Mouse (Mus musculus) monocyte, adult 2 months (primary cell): Measurements from ENCODE around the gene Aox2.
A peak's percentile ranks its signal among the peaks of the same experiment; 100 is the strongest.

Source experiments
- DNase-seq, 2 experiments: peaks; one replicate each; pipeline ENCODE4 v3.0.0; 2022; ENCODE audit warnings: low spot score in 2 of 2, low read depth in 1 of 2

Aox2 gene

DNA sequence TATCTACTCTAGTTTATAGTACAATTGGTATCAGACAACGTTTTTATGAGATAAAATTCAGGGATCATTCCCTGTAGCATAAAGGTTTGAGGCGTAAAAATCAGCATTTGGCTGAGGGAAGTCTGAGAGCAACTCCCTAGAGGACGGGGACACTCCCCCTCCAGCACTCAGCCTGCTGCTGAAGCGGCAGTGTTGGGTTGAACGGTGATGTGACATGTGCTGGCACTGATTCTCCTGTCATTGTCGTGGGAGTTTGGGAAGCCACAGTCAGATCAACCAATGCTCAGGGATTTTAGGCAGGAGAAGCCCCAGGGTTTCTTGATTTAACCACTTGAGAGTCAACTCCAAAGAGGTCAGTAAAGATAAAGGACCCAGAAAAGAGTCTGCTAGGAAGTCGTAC is 6.4 kb downstream of the Aox2 start:
- DNase-seq, result no peak

DNA sequence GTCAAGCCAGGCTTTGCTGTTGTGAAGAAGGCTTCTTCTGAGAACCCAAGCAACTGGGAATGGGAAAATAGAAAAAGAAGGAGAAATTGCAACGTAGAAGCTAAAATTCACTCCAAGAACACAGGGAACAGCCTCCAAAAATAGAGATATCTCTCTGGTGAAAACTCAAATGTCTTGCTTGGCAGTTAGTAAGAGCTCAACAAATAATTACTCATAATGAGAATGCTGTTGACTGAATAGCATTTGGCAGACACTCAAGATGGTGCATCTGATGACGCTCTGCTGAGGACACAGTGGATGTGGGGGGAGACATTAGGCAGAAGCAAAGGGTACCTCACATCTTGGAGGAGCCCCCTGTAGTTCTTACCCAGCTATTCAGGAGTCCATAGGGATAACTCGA is 10.0 kb downstream of the Aox2 start:
- DNase-seq, result no peak

DNA sequence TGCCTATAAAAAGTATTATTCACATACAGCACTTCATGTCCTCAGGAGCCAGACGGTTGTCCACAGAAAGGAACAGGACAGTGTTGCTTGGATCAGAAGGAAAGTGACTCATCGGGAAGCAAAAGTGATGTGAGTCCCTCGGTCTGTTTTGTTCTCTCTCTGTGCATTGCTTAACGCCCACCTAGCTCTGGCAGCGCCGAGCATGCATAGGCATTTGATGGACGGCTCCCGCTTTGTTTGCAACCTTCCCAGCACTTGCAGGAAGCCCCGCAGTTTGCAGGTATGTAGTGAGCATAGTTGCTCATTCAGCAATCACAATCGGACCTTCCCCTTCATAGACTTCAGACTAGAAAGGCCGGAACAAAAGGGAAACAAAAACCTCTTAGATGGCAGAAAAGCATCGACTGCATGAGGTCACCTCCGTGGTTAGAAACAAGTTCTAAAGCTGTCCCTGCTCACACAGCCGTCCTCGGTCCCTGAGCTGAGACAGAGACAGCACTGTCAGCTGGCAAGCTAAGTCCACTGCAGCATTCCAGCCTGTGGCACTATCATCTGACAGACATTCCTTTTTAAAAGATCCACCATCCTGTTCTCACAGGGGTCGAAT is 11.8 kb downstream of the Aox2 start:
- no peak for DNase-seq

DNA sequence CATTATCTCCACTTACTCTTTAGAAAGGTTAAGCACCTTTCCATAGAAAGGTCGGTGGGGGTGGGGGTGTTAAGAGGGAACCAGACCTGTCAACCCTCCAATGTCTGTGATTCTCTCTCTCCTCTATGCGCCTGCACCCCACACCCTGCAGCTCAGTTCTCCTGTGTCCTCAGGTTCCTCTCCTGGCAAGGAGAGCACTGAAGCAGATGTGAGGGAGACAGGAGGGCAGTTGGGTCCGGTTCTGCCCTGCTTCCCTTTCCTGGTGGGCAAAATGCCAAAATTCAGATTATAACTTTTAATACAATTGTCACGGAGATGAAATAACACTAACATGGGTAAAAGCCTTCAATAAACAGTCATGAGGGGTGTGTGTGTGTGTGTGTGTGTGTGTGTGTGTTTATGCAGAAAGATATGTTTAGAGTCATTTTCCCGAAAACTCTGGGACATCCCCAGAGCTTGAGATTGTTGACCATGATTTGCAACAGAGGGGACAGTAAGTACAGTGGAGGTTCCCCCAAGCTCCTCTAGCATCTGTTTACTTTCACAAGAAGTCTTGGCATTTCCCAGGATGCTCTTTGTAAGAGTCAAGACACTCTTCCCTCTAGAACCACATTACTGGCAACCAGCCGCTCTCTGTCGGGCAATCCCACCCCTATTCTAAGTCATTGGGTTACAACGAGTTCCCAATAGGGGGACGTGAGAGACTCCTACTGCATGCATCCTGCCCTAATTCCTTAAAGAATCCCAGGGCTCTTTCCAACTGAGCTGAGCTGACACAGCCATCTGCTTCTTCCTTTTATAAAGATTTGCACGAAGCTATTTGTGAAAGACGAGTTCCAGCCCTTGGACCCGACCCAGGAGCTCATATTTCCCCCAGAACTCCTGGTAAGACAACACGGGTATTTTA is 13.5 kb downstream of the Aox2 start:
- no peak for DNase-seq

DNA sequence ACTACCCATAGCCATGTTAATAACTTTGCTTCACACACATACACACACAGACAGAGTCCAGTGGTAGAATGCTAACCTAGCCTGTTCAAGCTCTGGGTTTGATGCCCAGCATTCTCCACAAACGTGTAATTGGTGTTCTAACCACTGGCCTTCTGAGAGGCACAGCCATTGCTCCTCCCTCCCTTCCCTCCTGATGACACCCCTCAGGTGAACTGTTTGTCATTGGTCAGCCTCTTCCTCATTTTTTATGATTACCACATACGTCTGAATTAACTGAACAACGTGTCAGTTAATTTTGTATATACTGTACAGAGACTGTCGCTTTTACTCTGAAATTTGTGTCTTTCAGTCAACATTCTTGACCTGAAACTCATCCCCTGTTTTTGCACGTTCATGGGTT is 16.6 kb downstream of the Aox2 start:
- no peak for DNase-seq

DNA sequence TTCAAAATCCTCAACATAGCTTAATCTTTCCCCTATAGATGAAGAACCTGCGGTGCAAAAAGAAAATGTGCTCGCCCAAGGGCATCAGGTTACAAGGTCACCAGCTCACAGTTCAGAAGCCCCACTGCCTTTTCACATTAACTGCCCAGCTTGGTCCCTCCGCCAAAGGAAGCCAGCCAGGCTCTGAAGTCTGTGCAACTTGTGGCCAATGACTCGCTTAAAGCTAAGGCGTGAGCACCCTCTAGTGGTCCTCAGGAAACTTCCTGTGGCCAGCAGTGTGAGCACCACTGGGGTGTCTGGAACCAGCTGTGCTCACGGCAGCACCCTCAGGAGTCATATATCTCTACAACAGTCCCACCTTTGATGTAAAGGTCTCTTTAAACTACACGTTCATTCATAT is 18.2 kb downstream of the Aox2 start:
- DNase-seq, result peak; percentile 21 to 27

DNA sequence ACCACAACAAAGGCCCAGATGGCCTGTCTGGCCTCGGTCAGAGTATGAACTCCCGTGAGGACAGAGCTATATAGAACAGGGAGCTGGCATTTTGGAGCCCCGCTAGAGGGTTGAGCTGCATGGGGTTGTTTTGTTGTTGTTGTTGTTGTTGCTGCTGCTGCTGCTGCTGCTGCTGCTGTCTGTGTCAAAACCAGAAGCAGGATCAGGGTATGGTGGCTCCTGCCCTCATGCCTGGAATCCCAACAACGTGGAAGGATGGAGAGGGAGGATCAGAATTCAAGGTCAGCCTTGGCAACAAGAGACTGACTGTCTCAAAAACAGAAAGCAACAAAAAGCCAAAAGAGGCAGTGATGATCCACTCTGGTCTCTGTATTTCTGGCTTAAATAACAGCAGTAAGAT is 18.7 kb downstream of the Aox2 start:
- no peak for DNase-seq

DNA sequence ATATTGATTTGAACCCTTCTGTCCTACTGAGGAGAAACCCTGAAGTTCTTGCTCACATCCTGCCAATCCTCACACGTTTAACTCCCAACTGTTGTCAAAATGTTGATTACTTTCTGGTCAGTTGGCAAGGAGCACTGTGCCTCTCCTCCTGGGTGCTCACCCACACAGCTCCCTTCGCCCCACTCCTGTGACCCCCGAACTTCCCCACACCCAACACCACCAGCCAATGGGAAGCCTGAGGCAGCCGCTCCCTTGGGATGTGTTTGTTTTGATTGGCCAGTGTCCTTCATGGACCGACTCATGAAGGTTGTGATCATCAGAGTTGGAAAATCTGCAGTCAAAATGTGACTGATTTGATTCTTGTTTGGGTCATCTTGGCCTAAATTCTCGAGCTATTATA is 20.2 kb downstream of the Aox2 start:
- DNase-seq, result no peak

DNA sequence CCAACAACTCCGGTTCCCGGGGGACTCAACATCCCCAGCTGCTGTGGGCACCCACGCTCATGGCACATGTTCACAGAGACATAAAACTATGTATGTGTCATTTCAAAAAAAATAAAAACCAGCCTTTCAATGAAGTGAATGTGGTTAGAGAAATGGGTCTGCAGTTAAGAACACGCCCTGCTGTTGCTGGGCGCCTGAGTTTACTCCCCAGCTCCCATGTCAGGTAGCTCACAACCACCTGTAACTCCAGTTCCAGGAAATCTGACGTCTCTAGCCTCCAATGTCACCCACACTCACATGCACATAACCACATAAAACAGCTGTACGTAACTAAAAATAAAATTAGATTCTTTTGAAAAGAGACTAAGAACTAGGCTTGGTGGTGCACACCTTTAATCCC is 22.9 kb downstream of the Aox2 start:
- no peak for DNase-seq

DNA sequence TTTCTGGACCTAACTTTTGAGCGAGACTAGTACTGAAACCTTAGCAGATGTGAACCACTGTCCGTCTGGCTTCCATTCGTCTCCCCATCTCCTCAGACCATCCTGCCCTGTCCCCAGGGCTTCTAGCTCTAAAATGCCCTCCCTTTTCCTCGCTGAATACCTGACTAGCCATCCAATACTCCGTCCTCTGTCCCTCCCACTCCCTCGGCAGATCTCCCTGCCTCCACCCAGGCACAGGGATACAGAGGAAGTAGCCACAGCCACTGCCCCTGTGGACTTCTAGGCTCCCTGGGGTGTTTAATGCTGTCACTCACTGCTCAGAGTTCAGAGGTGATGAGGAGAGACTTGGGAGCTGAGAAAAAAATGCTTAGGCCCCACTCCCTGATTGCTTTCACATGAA is 23.9 kb downstream of the Aox2 start:
- no peak for DNase-seq

DNA sequence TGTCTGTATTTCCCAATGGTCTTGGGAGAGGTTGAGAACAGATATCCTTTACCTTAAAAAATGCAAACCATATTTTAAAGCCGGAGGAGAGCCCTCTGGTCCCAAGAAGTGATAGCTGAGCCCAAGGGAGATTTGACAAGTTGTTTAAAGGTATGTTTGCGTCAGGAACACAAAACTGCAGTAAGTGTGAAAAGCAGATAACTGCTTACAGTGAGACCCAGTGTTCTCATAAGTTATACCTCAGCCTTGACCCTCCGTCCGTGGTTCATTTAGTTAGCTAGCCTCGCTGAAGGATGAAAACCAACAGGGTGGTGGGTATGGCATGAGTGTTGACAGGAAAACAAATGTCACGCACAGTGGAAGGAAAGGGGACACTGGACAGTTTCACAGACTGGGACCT is 24.9 kb downstream of the Aox2 start:
- no peak for DNase-seq

DNA sequence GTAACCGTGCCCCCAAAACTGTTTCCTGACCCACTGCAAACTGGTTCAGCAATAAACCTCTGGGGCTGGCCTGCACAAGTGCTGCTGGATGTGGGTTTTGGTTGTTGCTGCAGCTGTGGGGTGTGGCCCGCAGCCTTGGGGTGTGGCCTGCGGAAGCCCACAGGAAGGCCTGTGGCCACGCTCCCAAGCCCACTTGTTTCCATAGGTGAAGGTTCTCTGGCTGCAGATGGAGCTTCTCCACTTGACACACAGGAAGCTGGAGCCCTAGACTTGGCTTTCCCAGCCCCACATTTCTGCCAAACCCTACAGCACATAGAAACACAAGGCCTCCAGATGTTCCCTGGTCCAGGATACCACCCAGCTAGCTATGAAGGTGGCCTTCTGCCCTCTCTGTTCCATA is 25.6 kb downstream of the Aox2 start:
- no peak for DNase-seq

DNA sequence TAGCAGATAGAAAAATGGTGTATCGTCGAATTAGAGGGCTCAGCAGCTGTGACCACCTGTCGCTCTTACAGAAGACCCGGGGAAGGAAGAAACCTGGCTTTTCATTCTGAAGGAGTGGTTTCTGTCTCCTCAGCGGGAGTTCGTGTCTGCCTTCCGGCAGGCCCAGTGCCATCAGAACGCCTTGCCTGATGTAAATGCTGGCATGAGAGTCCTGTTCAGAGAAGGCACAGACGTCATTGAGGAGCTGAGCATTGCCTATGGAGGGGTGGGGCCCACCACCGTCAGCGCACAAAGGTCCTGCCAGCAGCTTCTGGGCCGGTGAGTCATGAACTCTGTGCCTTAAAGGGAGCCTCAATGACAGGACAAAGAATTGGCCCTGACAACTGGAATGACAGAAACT is 26.2 kb downstream of the Aox2 start:
- DNase-seq, result no peak

DNA sequence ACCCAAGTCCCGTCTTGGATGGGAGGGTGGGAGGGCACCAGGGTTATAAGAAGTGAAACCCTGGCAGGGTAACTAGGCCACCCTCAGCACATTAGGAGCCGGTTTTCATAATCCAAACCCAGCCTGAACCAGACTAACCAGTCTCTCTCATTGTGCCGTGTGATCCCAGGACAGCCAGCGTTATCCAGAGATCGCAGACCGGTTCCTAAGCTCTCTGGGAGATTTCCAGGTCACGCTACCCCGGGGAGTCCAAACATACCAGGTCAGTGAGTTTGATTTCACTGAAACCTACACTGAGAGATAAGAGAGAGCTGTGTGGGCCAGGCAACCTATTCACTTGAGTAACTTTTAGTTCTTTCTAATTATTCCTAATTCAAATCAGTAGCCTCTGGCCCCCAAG is 29.1 kb downstream of the Aox2 start:
- no peak for DNase-seq

DNA sequence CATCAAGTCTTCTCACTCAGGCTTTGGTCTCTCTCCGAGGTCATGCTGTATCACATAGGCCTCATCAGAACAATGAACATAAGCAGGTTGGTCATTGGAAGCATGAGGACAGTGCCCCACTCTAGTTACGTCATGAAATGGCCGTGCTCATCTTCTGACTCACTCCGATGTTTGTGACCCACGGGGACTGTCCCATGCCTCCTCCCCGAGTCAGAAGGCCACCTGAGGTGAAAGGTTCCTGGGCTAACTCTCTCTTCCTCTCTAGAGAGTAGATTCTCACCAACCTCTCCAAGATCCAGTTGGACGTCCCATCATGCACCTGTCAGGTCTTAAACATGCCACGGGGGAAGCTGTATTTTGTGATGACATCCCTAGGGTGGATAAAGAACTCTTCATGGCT is 30.5 kb downstream of the Aox2 start:
- DNase-seq, result no peak

DNA sequence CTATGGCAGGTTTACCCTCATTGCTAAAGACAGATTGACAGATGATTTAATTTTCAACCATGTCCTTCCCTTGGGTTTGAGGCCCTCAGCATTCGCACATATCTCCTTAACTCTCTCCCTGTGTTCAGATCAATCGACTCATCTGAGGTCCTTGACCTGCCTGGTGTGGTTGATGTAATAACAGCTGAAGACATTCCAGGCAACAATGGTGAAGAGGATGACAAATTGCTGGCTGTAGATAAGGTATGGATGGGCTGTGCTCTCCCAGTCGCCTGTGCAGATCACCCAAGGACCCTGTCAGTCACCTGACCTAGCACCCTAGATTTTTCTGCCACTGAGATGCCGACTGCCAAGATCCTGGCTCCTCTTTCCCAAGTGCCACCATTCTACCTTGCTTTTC is 31.7 kb downstream of the Aox2 start:
- no peak for DNase-seq

DNA sequence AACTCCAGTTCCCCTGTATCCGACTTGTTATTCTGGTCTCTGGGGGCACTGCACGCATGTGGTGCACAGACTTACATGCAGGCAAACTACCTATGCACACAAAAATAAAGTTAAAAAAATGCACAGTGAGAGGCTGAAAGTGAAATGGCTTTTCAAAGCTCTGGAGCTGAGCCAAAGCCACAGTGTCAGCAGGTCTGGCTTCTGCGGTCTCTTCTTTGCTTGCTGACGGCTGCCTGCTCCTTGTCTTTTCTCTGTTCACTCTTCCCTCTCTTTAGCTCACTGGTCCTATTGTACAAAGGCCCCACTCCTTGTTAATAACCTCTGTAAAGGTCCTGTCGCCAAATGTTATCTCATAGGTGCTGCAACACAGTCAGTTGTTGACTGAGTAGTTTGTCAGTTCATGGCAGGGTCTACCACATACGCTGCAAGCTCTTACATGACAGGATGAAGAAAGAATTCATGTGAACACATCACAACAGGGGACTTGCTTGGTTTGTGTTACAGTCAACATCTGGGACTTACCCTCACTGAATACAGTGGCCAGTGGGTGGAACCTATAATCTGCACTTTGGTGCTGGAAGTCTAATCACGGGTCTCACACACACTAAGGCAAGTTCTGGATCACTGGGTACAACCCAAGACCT is 33.2 kb downstream of the Aox2 start:
- no peak for DNase-seq

DNA sequence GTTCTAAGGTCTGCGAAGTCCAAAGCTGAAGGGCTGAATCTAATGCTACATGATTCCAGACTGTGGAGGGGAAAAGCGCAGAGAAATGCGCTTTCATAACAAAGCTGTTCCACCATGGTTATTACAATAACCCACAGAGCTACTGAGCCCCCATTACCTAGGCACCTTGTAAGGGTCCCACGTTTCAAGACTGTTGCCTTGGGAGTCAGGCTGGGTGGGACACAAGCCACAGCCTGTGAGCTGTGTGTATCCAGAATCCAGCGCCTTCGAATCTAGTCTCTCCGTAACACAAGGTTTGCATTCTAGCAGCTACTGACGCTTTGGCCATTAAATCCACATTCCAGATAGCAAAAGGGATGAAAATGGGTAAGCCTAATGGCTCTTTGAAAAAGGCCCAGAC is 35.0 kb downstream of the Aox2 start:
- no peak for DNase-seq

DNA sequence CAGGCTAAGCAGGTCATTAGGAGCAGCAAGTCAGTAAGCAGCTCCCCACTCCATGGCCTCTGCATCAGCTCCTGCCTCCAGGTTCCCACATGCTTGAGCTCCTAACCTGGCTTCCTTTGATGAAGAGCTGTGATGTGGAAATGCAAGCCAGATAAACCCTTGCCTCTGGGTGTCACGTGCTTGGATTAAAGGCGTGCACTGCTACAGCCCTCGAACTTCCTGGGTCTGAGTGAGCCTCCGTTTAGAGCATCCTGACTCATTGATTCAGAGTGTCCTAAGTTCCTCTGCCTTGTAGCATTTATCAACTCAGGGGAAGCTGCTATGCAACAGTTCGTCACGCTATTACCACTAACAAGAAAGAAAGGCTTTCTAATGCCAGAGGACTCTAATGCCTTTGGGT is 37.4 kb downstream of the Aox2 start:
- no peak for DNase-seq

DNA sequence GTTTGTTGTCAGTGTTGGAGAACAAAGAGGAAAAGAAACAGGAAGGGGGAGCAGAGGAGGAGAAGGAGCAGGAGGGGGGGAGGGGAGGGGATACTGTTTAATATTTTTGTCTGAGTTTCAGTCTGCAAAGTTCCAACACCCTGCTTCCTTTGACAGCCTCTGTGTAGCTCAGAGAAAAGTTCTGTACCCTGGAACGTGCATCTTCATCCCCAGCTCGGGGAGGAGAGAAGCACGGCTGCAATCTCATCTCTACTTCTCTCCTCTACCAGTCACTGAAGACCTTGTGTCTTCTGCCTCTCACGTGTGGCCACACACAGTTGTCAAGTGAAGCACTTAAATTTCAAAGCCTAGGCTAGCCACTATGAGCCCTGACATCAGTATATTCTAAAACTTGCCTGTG is 55.1 kb downstream of the Aox2 start:
- DNase-seq, result no peak

DNA sequence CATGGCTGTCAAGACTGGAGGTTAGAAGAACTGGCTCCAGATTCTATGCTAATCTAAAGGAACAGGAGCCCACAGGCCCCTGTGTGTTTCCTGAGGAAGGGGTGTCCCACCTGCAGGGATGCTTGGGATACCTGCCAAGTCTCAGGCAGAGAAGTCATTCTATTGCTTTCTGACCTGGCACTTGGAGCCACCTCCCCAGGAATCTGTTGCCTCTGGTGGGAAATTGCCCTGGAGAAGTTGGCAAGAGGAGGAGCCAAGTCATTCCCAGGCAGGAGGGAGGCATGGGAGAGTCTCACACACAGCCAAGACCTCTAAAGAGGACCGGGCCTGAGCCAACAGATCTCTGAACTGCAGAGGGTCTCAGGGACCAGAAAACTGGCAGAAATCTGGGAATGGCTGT is 61.8 kb downstream of the Aox2 start:
- no peak for DNase-seq

DNA sequence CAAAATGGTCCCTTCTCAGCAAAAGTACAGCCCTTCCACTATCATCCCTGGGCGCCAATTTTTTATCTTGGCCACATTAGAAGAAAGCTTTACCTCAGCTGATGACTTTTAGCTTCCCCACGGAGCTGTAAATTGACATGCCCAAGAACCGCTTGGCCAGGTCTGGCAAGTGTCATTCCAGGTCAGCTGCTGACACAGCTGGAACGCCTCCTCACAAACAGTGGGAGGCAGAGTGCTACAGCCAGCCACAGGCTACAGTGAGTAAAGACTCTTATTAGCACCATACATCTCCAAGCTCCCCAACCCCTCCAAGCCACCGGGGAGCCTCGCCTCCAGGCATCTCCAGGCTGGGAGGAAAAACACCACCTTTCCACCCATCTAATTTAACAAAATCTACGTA is 63.5 kb downstream of the Aox2 start:
- DNase-seq, result no peak

DNA sequence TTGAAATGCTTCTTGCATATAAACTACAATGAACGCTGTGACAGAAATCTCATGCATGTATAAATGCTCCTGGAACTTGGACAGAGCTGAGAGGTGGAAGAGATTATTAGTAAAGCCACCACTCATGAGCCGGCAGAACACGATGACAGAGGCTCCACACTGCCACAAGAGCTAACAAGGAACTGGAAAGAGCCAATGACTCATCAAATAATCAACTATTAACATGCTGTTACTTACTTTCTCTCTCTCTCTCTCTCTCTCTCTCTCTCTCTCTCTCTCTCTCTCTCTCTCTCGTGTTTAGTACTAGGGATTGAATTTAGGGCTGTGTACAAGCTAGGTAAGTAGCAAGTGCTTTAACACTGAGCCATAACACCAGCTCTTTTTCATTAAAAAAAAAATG is 65.7 kb downstream of the Aox2 start:
- DNase-seq, result no peak
